Mouse (Mus musculus): ENCODE data around the gene Slc5a2.

Gene Slc5a2

GRCm38 (mm10) chr7:128302151-128302550, 36.7 kb downstream of the Slc5a2 start:
- DNase-seq: no peak

- DNase-seq: no peak
These were observed 38.7 kb downstream of the Slc5a2 start for GRCm38 (mm10) chr7:128304198-128304597.

GRCm38 (mm10) chr7:128304907-128305306, 39.5 kb downstream of the Slc5a2 start:
- DNase-seq: no peak

GRCm38 (mm10) chr7:128307851-128308250, 42.4 kb downstream of the Slc5a2 start:
- DNase-seq: no peak

DNA sequence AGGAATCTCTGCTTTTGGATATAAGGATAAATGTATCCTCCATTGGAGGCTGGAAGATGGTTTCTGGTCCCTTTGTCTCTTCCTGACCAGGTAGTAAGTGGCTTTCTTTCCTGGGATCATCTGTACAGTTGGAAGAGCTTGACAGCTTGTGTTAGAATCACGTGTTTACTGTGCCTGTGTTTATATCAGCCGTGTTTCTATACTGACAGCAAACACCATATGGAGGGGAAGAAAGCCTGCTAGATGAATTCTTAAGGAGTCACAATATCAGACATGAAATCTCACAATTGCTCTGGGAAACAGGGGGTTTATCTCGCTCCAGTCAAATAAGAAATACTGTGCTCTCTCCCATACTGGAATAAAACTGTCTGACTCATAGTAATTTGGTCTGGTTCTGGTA, 43.8 kb downstream of the Slc5a2 start:
- no peak for DNase-seq

DNA sequence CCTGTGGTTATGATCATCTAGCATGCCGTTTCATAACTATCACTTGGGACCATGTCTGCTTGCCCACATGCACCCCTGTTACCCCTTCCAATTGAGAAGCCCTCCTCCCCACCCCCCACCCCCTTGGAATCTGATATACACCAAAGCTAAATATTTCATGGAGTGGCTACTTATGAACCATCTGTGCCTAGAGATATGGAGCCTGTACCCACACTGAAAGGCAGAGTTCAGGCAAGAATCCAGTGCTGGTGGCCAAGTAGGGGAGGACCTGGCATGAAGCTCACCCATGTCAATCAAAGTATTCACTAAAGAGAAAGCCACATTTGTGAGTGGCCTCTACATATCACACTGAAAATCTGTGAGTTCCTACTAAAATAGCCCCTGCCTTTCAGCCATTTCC, 44.3 kb downstream of the Slc5a2 start:
- DNase-seq: no peak

GRCm38 (mm10) chr7:128310229-128310688, 44.8 kb downstream of the Slc5a2 start:
- DNase-seq: no peak

DNA sequence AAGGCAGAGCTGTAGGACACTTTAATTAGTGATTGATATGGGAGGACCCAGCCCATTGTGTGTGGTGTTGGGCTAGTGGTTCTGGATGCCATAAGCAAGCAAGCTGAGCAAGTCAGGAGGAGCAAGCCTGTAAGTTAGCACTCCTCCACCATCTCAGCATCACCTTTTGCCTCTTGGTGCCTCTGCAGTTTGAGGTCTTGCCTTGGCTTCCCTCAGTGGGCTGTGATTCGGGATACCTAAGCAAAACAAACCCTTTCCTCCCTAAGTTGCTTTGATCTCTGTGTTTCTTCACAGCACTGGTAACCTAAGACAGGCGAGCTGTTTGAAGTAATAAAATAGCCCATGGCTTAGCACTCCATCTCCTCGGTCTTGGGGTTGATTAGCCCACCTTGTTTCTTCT, 45.8 kb downstream of the Slc5a2 start:
- no peak for DNase-seq

GRCm38 (mm10) chr7:128311811-128312210, 46.4 kb downstream of the Slc5a2 start:
- DNase-seq: no peak

DNA sequence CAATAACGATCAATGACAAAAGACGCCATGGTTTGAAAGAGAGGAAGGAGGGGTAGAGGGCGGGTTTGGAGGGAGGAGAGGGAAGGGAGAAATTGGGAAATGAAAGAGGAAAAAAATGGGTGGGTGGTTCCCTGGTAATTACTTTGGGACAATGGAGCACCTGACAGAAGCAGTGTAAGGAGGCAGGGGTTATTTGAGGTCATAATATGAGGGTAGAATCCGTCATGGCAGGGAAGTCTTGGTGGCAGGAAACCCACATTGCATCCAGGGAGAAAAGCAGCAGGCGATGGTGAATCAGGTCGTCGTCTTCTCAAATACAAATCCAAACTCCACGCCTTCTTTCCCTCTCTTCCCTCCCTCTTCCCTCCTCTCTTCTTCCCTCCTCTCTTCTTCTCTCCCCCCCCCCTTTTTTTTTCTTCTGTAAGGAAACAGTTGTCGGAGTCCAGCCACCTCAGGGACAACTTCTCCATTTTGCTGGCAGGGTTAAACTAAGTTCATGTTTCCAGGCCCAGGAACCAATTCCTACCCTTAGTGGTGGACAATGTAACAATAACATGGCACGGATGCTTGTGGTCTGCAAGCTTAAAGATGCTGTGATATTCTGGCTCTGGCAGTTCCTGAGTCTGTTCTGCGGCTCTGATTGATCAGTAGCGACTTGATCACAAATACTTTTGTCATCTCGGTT, 47.1 kb downstream of the Slc5a2 start:
- DNase-seq: no peak

DNA sequence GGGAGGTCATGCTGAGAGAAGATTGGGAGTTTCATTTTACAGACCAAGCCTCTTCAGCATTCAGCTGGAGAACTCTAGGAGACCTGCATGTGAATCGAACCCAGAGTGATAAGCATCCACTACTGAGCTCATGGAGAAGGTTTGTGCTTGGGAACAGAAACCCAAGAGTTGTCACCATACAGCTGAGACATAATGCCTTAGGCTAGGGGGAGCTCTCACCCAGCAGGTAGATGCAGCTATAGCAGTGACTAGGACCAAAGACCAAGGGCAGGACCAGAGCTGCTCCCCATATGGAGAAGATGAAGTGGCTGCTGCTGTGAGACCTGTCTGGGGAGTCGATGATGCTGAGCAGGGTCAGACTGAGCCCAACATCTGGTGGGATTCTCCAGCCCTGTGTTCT, 48.1 kb downstream of the Slc5a2 start:
- no peak for DNase-seq

DNA sequence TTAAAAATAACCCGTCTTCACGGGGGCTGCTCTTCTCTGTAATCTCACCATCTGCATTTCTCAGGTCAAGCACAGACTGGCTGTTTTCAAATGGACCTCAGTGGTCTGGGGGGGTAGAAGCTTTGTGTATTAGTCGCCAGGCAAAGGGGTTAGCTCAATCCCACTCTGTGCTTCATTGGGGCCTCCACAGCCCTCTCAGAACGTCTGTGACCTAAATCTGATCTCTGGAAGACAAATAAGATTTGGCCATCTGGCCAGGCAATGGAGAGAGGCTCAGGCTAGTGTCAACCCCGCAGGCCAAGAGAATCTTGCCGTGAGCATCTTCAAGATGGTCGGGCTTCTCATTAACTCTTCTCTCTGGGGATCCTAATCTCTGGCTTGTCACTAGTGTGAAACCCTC, 49.0 kb downstream of the Slc5a2 start:
- no peak for DNase-seq

- no peak for DNase-seq
These were observed 51.6 kb downstream of the Slc5a2 start for GRCm38 (mm10) chr7:128317011-128317410.

DNA sequence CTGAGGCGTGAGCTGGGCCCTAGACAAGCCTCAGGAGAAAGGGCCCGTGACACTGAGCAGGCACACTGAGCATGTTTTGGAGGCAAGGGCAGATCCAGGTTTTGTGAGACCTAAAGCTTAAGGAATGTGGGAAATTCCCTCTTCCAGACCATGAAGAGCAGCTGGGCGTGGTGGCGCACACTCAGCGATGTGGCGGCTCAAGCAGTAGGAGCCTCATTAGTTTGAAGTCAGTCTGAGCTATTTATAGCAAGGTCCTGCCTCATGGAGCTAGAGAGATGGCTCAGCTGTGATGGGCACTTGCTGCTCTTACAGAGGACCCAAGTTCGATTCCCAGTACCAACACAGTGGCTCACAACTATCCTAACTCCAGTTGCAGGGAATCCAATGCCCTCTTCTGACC, 53.7 kb downstream of the Slc5a2 start:
- DNase-seq: no peak

DNA sequence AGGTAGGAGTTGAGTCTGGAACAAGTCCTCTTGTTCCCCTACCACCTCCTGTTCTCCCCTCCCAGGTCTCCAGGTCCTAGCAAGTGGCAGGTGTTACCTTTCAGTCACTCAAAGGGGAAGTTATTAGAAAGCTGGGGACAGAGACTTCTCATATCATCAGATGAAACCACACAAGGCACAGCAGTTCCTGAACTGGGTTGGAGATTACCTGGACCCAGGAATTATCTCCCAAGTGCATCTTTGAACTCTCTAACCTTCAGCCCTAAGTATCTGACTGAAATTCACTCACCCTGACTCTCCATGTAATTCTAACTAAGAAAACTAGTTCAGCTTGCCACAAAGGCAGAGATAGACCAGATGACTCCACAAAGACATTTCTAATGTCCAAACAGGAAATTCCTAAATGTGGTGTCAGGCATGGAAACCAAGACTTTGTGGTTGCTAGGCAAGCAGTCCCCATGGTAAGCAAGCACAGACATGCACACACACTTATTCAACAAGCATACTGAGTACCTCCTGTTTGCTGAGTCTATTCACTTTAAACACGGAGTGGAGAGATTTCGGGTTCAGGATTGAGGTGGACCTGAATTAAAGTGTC, 54.9 kb downstream of the Slc5a2 start:
- no peak for DNase-seq

GRCm38 (mm10) chr7:128321260-128321659, 55.8 kb downstream of the Slc5a2 start:
- DNase-seq: no peak

All from spleen, adult 18-20 months (tissue).